Mouse (Mus musculus): ENCODE data around the gene Fam169b.

GRCm38 (mm10) chr7:68400516-68400915 is 126.9 kb downstream of the Fam169b start:
- TF ChIP-seq CTCF (conservative IDR thresholded peaks at IDR 0.05; ENCODE audit: insufficient read depth, insufficient read length, low read depth, low read length) (no peak), POLR2A (IDR thresholded peaks at IDR 0.05; ENCODE audit: low read depth, low read length) (no peak)
